ENCODE assay signal across 9 mouse cellular contexts in the genomic region with DNA sequence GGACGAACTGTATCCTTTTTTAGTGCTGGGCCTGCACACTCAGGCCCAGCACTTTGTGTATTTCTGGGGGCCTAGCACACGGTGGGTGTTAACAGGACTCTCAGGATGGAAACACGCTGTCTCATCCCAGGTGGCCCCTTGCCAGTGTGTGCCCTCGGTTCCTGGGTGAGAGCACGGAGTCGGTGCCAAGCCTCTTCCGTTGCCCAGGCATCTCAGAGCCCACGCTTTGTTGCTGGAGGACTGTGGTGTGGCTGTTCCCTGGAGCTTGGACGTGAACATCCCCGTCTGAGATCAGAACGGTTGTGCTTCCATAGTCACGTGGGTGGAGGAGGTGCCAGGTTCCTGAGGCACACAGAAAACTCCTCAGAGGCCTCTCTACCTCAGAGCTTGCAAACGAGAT. TPM values are rescaled to one million over a fixed set of nuclear protein-coding genes. Genes with fewer than 3 reads are reported as not detected.
A peak's percentile ranks its signal among the peaks of the same experiment; 100 is the strongest.
DNase-seq lines count a peak whose midpoint lies in the region.
"Had no signal": no experiment of that assay in that cellular context is flagged by ENCODE, and none has a peak within 500 bp of the region (broad histone marks: within the 10 kb centered on the region; RNA-seq: fewer than 3 reads in every experiment).

No protein-coding gene starts in this region.

- DNase-seq in layer of hippocampus, adult 11-12 months (ENCODE audit: low spot score), result peak; percentile 80
- no peak for DNase-seq in layer of hippocampus, adult 9-10 months (ENCODE audit: low spot score)
- peak; percentile 33 to 84 for DNase-seq in layer of hippocampus, adult 18-20 months (ENCODE audit: low spot score in 2 of 2)
- peak; percentile 67 to 90 for DNase-seq in left cerebral cortex, postnatal 14 days (ENCODE audit: low spot score in 2 of 2)
- no peak for DNase-seq in neural tube, embryonic 10.5 days (ENCODE audit: extremely low spot score, low spot score)
- DNase-seq in urinary bladder, postnatal 4 days (ENCODE audit: low spot score in 2 of 2), result no peak
- no peak for DNase-seq in kidney, adult 9 months
- DNase-seq: gastrocnemius, postnatal 14 days; lung, adult 2 months had no signal

- intact Hi-C loops in left cerebral cortex, postnatal 14 days (cut with DNase I), result loop anchor here (5.0 kb wide), 1 partner anchor 46 kb away; a partner anchor contains a TSS

RNA-seq across cellular contexts. Expression of a gene that starts 47.1 kb away (rescaled TPM):
- total RNA-seq in layer of hippocampus, adult 18-20 months (2021), result 100 to 1,000 TPM; 113 to 116 TPM
- total RNA-seq in left cerebral cortex, postnatal 14 days (2021), result 100 to 1,000 TPM; 136 to 152 TPM

Comparison
In these comparisons a context has a peak if more than half of its experiments do, and no peak if none do; other contexts are left out.
1. DNase-seq: peak in layer of hippocampus, adult 11-12 months (single experiment), layer of hippocampus, adult 18-20 months (2 of 2) and left cerebral cortex, postnatal 14 days (2 of 2); none in layer of hippocampus, adult 9-10 months (single experiment), neural tube, embryonic 10.5 days (single experiment), urinary bladder, postnatal 4 days (0 of 2) and kidney, adult 9 months (single experiment).